In genomic region chr3:51673408-51674086, GRCm38 (mm10) we compare ENCODE assay signal across 8 mouse cellular contexts. TPM values are rescaled to one million over a fixed set of nuclear protein-coding genes. Genes with fewer than 3 reads are reported as not detected.
DNase-seq lines count a peak whose midpoint lies in the region; ATAC-seq and TF ChIP-seq lines count a peak whose summit lies in the region.

No protein-coding gene starts in this region.

- H3K9ac ChIP-seq in forebrain, postnatal 0 days = no peak overlapping the region
- H3K9ac ChIP-seq in forebrain, embryonic 11.5 days (ENCODE audit: low read length) = no peak overlapping the region
- H3K9ac ChIP-seq in embryonic facial prominence, embryonic 11.5 days (replicated peaks; ENCODE audit: low read length) = no peak overlapping the region

- peak; percentile 21; the same call in 1 of the 2 replicates for TF ChIP-seq CTCF in forebrain, postnatal 0 days (IDR thresholded peaks at IDR 0.05; ENCODE audit: low read depth)

- H3K4me1 ChIP-seq in forebrain, postnatal 0 days (ENCODE audit: insufficient read depth) = no peaks in the 10 kb centered on the region
- no peaks in the 10 kb centered on the region for H3K4me1 ChIP-seq in forebrain, embryonic 11.5 days (replicated peaks; ENCODE audit: control insufficient read depth, insufficient read depth, low read length)
- H3K4me1 ChIP-seq in embryonic facial prominence, embryonic 11.5 days (ENCODE audit: control insufficient read depth, insufficient read depth, low read length) = no peaks in the 10 kb centered on the region

- no peaks in the 10 kb centered on the region for H3K9me3 ChIP-seq in forebrain, postnatal 0 days (ENCODE audit: low read length)
- H3K9me3 ChIP-seq in forebrain, embryonic 11.5 days (ENCODE audit: control insufficient read depth, low read length) = no peaks in the 10 kb centered on the region
- no peaks in the 10 kb centered on the region for H3K9me3 ChIP-seq in embryonic facial prominence, embryonic 11.5 days (replicated peaks; ENCODE audit: control insufficient read depth, low read length)

- no peak overlapping the region for H3K4me3 ChIP-seq in forebrain, postnatal 0 days (ENCODE audit: low read depth, low read length)
- no peak overlapping the region for H3K4me3 ChIP-seq in forebrain, embryonic 11.5 days (ENCODE audit: low read depth, low read length)
- no peak overlapping the region for H3K4me3 ChIP-seq in embryonic facial prominence, embryonic 11.5 days (ENCODE audit: low read depth, low read length)

- DNase-seq in forebrain, postnatal 0 days = no peak
- no peak for DNase-seq in forebrain, embryonic 11.5 days (ENCODE audit: low spot score)
- peak; percentile 61 to 70 for DNase-seq in adrenal gland, adult 18-20 months (ENCODE audit: low spot score in 2 of 2)
- DNase-seq in embryonic facial prominence, embryonic 11.5 days (ENCODE audit: low spot score) = peak; percentile 60
- DNase-seq in heart, postnatal 14 days = peak; percentile 61 to 75
- DNase-seq in kidney, postnatal 36 days = peak; percentile 72 to 88
- DNase-seq in lung, postnatal 25 days (ENCODE audit: low spot score) = peak; percentile 77
- peak; percentile 58 for DNase-seq in thymus, postnatal 14 days

- no peaks in the 10 kb centered on the region for H3K27me3 ChIP-seq in forebrain, postnatal 0 days (ENCODE audit: insufficient read depth, low read length)
- no peaks in the 10 kb centered on the region for H3K27me3 ChIP-seq in forebrain, embryonic 11.5 days (ENCODE audit: control insufficient read depth, insufficient read depth, low read length)
- no peaks in the 10 kb centered on the region for H3K27me3 ChIP-seq in embryonic facial prominence, embryonic 11.5 days (ENCODE audit: control insufficient read depth, insufficient read depth, low read length)

- intact Hi-C loops in heart, postnatal 14 days (cut with DNase I) = no loop called here

- H3K4me2 ChIP-seq in forebrain, postnatal 0 days (ENCODE audit: low read depth) = no peak overlapping the region
- no peak overlapping the region for H3K4me2 ChIP-seq in forebrain, embryonic 11.5 days (ENCODE audit: low read depth, low read length, severe bottlenecking)
- no peak overlapping the region for H3K4me2 ChIP-seq in embryonic facial prominence, embryonic 11.5 days (ENCODE audit: low read depth, low read length)

- H3K27ac ChIP-seq in forebrain, postnatal 0 days (ENCODE audit: low read depth, low read length) = no peak overlapping the region
- no peak overlapping the region for H3K27ac ChIP-seq in forebrain, embryonic 11.5 days (ENCODE audit: low read depth, low read length)
- H3K27ac ChIP-seq in embryonic facial prominence, embryonic 11.5 days (replicated peaks; ENCODE audit: low read depth, low read length) = no peak overlapping the region

- no peaks in the 10 kb centered on the region for H3K36me3 ChIP-seq in forebrain, postnatal 0 days (ENCODE audit: insufficient read depth)
- no peaks in the 10 kb centered on the region; the same call in 1 of the 2 replicates for H3K36me3 ChIP-seq in forebrain, embryonic 11.5 days (ENCODE audit: control insufficient read depth, insufficient read depth, low read length)
- no peaks in the 10 kb centered on the region for H3K36me3 ChIP-seq in embryonic facial prominence, embryonic 11.5 days (replicated peaks; ENCODE audit: control insufficient read depth, insufficient read depth, low read depth, low read length)

- 76% methylated on average over 21 of the region's 21 CpGs for WGBS in forebrain, postnatal 0 days
- WGBS in forebrain, embryonic 11.5 days = 71% methylated on average over 21 of the region's 21 CpGs
- 69% methylated on average over 21 of the region's 21 CpGs for whole genome bisulfite sequencing in embryonic facial prominence, embryonic 11.5 days

- no peak for ATAC-seq in forebrain, postnatal 0 days
- ATAC-seq in forebrain, embryonic 11.5 days (replicated peaks; ENCODE audit: low FRiP score) = no peak
- peak; percentile 59; the same call in 1 of the 2 replicates for ATAC-seq in embryonic facial prominence, embryonic 11.5 days (replicated peaks; ENCODE audit: insufficient number of reproducible peaks, low FRiP score, low TSS enrichment, low read depth)

RNA-seq across cellular contexts. Expression of gene Mgst2, which starts 13.4 kb away (rescaled TPM):
- 0.54 TPM in 1 of 2 replicates, not detected in the other for total RNA-seq in forebrain, postnatal 0 days (2014; rRNA removed)
- 0.83 and 0.94 TPM in 2 replicates for polyA plus RNA-seq in forebrain, postnatal 0 days (2015; fragmentation: Nextera tagmentation; extraction: Ambion mirVana)
- polyA plus RNA-seq in forebrain, embryonic 11.5 days (2014; fragmentation: Nextera tagmentation; extraction: Ambion mirVana) = 0.28 TPM in 1 of 2 replicates, not detected in the other
- 100 to 1,000 TPM; 102 to 181 TPM for total RNA-seq in adrenal gland, adult 18-20 months (2021)
- 0.81 and 0.90 TPM in 2 replicates for polyA plus RNA-seq in embryonic facial prominence, embryonic 11.5 days (2014; fragmentation: Nextera tagmentation; extraction: Ambion mirVana)
- 1 to 10 TPM; 2.1 to 2.9 TPM for total RNA-seq in heart, postnatal 14 days (2021)

Comparison
In these comparisons a context has a peak if more than half of its experiments do, and no peak if none do; other contexts are left out.
1. DNase-seq: peak in adrenal gland, adult 18-20 months (2 of 2), embryonic facial prominence, embryonic 11.5 days (single experiment), heart, postnatal 14 days (2 of 2), kidney, postnatal 36 days (2 of 2), lung, postnatal 25 days (single experiment) and thymus, postnatal 14 days (single experiment); none in forebrain, postnatal 0 days (single experiment) and forebrain, embryonic 11.5 days (single experiment).
2. RNA of gene Mgst2, which starts 13.4 kb away (total RNA-seq): 102 to 181 TPM in adrenal gland, adult 18-20 months; 2.1 to 2.9 TPM in heart, postnatal 14 days and 0.54 TPM in forebrain, postnatal 0 days; every median in the first group is over 10 times any median in the second.